Mouse (Mus musculus) liver, embryonic 11.5 days (tissue): Measurements from ENCODE around the gene Mapre3. TPM values are rescaled to one million over a fixed set of nuclear protein-coding genes. Genes with fewer than 3 reads are reported as not detected.

ENCODE experiments used
- ATAC-seq: fragments of 200-750 bp; cut with Nextera tagmentation; replicated peaks from 2 replicates; pipeline ENCODE4 v1.8.0; 2017; ENCODE audit warnings: moderate number of reproducible peaks, mild to moderate bottlenecking, moderate TSS enrichment, moderate library complexity; ENCODE audit not compliant: low FRiP score
- DNase-seq: peaks from one replicate; pipeline ENCODE4 v3.0.0-alpha.2; 2017; ENCODE audit warnings: low spot score
- H3K27ac ChIP-seq: fragments of 300-500 bp; sonication (generic); 2 replicates; pipeline ENCODE4 v1.5.1; 2014; ENCODE audit warnings: mild to moderate bottlenecking, low read depth, low read length, control low read depth
- H3K27me3 ChIP-seq: fragments of 300-500 bp; sonication (generic); replicated peaks from 2 replicates; pipeline ENCODE4 v1.6.1; 2014; ENCODE audit warnings: low read length, mixed read lengths; ENCODE audit not compliant: control insufficient read depth, insufficient read depth
- H3K36me3 ChIP-seq: fragments of 300-500 bp; sonication (generic); 2 replicates; pipeline ENCODE4 v1.6.1; 2014; ENCODE audit warnings: mild to moderate bottlenecking, low read length, moderate library complexity, mixed read lengths; ENCODE audit not compliant: control insufficient read depth, insufficient read depth
- H3K4me1 ChIP-seq: fragments of 300-500 bp; sonication (generic); replicated peaks from 2 replicates; pipeline ENCODE4 v1.6.1; 2014; ENCODE audit warnings: low read length, mixed read lengths; ENCODE audit not compliant: control insufficient read depth, insufficient read depth
- H3K4me2 ChIP-seq: fragments of 300-500 bp; sonication (generic); 2 replicates; pipeline ENCODE4 v1.6.1; 2014; ENCODE audit warnings: mild to moderate bottlenecking, control low read depth, moderate library complexity
- H3K4me3 ChIP-seq: fragments of 300-500 bp; sonication (generic); 2 replicates; pipeline ENCODE4 v1.5.1; 2014; ENCODE audit warnings: low read depth, low read length, control low read depth
- H3K9ac ChIP-seq: fragments of 300-500 bp; sonication (generic); 2 replicates; pipeline ENCODE4 v1.6.1; 2014; ENCODE audit warnings: low read depth, low read length, control low read depth
- H3K9me3 ChIP-seq: fragments of 300-500 bp; sonication (generic); 2 replicates; pipeline ENCODE4 v1.6.1; 2016; ENCODE audit warnings: low read length, inconsistent platforms, mixed read lengths; ENCODE audit not compliant: control insufficient read depth
- WGBS: fragments of 180-500 bp; shearing (Covaris S2); extraction: QIAGEN DNeasy Blood & Tissue Kit; methylation state at CpG from one replicate; pipeline ENCODE4 v1.1.7; 2014; 5-methylcytosine and 5-hydroxymethylcytosine counted together
- polyA plus RNA-seq: library from polyadenylated mRNA; unstranded; fragments of >200 nt; fragmentation: Nextera tagmentation; extraction: Ambion mirVana; gene quantifications from 2 replicates; pipeline ENCODE4 v1.2.1, GENCODE M21; 2014

The Mapre3 gene
- polyA plus RNA-seq, 1 experiment from 2014 or later = 7.9 TPM

DNA sequence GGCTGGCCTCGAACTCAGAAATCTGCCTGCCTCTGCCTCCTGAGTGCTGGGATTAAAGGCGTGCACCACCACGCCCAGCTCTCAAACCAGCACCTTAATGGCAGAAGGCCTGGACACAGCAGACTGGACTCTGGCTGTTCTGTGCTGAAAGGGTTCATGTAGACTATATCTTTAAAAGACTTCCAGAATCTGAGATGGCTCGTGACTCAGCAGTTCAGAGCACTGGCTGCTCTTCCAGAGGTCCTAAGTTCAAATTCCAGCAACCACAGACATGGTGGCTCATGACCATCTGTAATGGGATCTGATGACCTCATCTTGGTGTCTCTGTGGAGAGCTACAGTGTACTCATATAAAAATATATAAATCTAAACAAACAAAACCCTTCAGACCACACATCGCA, 87.4 kb downstream of the Mapre3 start:
- H3K4me1 ChIP-seq = peaks cover 6% of the 10 kb centered on the region
- no peak for DNase-seq
- H3K27me3 ChIP-seq = no peaks in the 10 kb centered on the region
- no peaks in the 10 kb centered on the region for H3K9me3 ChIP-seq
- no peak for ATAC-seq
- no peak overlapping the region for H3K4me3 ChIP-seq
- H3K9ac ChIP-seq = no peak overlapping the region
- no peak overlapping the region for H3K27ac ChIP-seq
- 86% methylated on average over 5 of the region's 5 CpGs for WGBS
- H3K4me2 ChIP-seq = no peak overlapping the region
- peaks cover 33% of the 10 kb centered on the region for H3K36me3 ChIP-seq

DNA sequence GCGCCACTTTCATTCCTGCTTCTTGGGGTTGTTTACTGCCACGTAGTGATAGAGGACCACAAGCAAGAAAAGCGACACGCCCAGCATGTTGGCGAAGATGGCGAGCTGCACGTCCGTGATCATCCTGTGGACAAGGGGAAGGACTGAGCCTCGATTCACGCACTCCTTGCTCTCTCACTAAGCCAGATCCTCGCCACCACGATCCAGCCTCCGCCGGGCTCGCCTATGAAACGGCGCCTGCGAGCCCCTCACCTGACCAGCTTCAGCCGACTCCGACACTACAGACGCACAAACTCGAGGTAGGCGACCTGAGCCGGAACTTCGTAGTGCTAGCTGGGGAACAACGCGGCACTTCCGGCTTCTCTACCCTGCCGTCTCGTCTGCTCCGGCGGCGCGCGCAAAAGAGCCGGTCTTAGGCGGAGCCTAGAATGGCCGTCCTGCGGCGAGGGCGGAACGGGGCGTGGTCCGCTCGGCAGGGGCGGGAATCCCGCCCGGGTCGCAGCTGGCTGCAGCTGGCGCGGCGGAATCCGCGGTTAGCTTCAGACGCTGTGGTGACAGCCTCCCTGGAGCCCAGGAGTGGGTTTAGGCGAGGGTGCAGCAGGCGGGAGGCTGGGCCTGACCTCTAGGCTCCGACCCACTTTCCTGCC, 93.1 kb downstream of the Mapre3 start, which contains the start of gene Ost4:
Gene Ost4 (minus strand): TSS at position 376 of the 647 bp plus-strand sequence.
- Histone ChIP-seq H3K36me3 (peaks cover 25% of the 10 kb centered on the region), H3K4me1 (peaks cover 39% of the 10 kb centered on the region), H3K27me3 (no peaks in the 10 kb centered on the region), H3K4me3 (peak within 1 kb of the TSS; percentile 75), H3K9ac (peak within 1 kb of the TSS; percentile 85), H3K4me2 (peak within 1 kb of the TSS; percentile 96), H3K27ac (peak within 1 kb of the TSS; percentile 87), H3K9me3 (no peaks in the 10 kb centered on the region)
- DNase-seq (peak; percentile 95), ATAC-seq (peak; percentile 97)
- WGBS = under 1% methylated on average over 58 of the region's 58 CpGs

DNA sequence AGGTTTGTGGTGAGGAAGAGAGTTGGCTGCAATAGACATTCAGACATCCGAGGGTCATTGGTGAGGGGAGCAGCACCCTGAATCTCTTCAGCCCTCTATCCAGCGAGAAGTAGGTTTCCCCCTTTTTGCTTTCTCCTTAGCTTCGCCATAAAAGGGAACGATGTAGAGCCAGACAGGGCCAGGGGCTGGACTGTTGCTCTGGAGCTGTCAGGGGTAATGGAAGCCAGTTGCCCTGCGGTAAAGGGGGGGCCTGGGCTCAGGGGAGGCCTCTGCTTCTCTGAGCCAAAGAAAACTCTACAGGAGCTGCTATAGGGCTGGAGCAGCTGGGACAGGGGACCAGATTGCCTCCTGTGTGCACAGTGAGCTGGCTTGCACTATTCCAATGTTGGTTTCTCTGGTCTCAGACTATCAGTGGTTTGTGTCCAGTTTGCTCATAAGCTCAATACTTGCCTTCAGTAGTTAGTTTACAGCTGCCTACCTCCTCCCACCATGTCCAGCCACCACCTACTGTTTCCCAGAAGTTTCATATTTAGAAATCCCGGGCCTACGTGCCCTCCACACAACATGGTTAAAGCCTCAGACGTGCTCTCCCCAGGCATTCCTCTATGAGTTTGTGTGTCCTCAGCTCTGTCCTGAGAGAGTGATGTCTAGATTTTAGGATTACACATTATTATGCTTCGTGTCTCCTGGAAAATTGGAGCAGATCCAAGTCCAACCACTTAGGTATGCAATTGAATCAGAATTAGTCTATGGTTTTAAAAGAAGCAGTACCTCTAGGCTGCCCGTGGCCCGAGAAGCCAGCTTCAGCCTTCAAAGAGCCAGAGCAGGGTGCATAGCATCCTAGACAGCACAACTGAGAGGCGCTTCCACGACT, 94.2 kb downstream of the Mapre3 start:
- Histone ChIP-seq H3K4me1 (peaks cover 50% of the 10 kb centered on the region), H3K4me2 (peak overlapping the region; percentile 96), H3K4me3 (peak overlapping the region; percentile 75), H3K36me3 (peaks cover 18% of the 10 kb centered on the region), H3K27ac (peak overlapping the region; percentile 87), H3K9ac (peak overlapping the region; percentile 85), H3K27me3 (no peaks in the 10 kb centered on the region), H3K9me3 (no peaks in the 10 kb centered on the region)
- ATAC-seq = no peak
- DNase-seq = no peak
- WGBS = 41% methylated on average over 13 of the region's 13 CpGs

DNA sequence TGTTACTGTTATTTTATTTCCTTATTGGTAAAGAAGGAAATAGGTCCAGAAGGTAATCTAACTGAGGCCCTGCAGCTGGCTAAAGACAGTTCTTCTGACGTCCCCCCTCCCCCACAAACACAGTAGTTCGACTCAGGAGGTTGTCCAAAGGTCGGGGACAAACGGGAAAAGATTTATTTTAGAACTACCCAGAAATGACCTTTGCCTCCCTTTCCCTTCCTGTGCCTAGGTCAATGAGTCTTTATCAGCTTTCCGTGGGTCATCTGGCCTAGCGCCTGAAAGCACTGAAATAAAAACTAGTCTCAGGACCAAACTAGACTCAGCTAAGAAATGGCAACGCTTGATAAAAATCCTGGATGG, 94.8 kb downstream of the Mapre3 start:
- 16% methylated on average over 7 of the region's 7 CpGs for WGBS
- no peak overlapping the region for H3K4me3 ChIP-seq
- no peaks in the 10 kb centered on the region for H3K27me3 ChIP-seq
- no peaks in the 10 kb centered on the region for H3K9me3 ChIP-seq
- no peak overlapping the region for H3K9ac ChIP-seq
- H3K27ac ChIP-seq = peak overlapping the region; percentile 87
- peaks cover 14% of the 10 kb centered on the region for H3K36me3 ChIP-seq
- H3K4me2 ChIP-seq = peak overlapping the region; percentile 96; the same call in 1 of the 2 replicates
- DNase-seq (no peak), ATAC-seq (no peak)
- peaks cover 56% of the 10 kb centered on the region for H3K4me1 ChIP-seq

DNA sequence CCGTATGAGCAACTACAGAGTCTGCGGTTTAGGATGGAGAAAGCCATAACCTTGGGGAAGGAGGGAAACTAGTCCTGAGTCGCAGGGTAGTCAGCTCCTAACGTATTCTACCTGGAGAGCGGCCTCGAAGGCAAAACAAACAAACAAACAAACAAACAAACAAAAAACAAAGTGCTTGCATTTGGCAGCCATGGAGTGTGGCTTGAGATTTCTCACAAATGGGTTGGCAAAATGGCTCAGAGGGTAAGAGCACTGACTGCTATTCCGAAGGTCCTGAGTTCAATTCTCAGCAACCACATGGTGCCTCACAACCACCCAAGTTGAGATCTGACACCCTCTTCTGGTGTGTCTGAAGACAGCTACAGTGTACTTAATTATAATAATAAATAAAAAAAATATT, 95.4 kb downstream of the Mapre3 start:
- Histone ChIP-seq H3K9me3 (no peaks in the 10 kb centered on the region), H3K9ac (no peak overlapping the region), H3K36me3 (peaks cover 8% of the 10 kb centered on the region; the same call in 1 of the 2 replicates), H3K4me1 (peaks cover 61% of the 10 kb centered on the region), H3K27ac (peak overlapping the region; percentile 87), H3K4me3 (no peak overlapping the region), H3K27me3 (no peaks in the 10 kb centered on the region), H3K4me2 (peak overlapping the region; percentile 3; the same call in 1 of the 2 replicates)
- DNase-seq (no peak), ATAC-seq (no peak)
- WGBS = 79% methylated on average over 7 of the region's 7 CpGs

DNA sequence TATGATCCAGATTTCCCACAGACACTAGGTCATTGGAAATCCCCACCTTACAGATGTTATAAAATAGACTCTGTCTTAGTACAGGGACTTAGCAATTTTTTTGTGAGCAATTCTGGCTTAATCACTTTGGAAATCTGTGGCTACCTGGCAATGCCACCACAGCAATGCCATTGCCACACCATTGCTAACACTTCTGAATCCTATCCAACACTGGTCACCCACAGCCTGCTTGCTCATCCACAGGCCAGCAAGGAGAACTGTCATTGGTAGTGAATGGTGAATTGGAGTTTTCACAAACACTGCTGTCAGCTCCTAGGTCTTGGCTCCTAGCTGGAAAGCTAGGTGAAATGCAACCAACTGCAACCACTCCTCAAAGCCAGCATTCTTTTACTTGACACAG, 96.0 kb downstream of the Mapre3 start:
- Histone ChIP-seq H3K9me3 (no peaks in the 10 kb centered on the region), H3K4me3 (no peak overlapping the region), H3K27me3 (no peaks in the 10 kb centered on the region), H3K4me2 (no peak overlapping the region), H3K36me3 (peaks cover 3% of the 10 kb centered on the region; the same call in 1 of the 2 replicates), H3K4me1 (peaks cover 68% of the 10 kb centered on the region), H3K27ac (no peak overlapping the region), H3K9ac (no peak overlapping the region)
- DNase-seq (no peak), ATAC-seq (no peak)

DNA sequence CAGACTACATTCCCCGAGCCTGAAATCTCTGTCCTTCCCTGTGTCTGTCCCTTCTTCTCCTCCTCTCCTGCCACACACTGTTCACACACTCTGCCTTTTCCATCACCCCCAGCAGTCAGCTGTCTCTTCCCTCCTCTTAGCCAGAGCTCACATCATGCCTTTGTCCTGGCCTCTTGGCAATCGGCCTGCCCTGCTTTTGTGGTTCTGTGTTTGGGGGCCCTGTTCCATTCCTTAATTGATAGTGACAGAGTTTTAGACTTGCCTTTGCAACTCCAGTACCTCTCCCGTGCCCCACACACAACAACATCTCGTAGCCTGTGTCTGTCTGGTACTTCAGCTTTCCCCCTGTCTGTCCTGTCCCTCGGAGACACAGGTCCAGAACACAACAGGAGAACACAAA, 97.7 kb downstream of the Mapre3 start:
- H3K4me3 ChIP-seq = no peak overlapping the region
- H3K36me3 ChIP-seq = peaks cover 2% of the 10 kb centered on the region; the same call in 1 of the 2 replicates
- WGBS = 59% methylated on average over 5 of the region's 5 CpGs
- DNase-seq = no peak
- peak overlapping the region; percentile 47 for H3K9ac ChIP-seq
- no peaks in the 10 kb centered on the region for H3K27me3 ChIP-seq
- ATAC-seq = no peak
- H3K27ac ChIP-seq = peak overlapping the region; percentile 84
- peaks cover 72% of the 10 kb centered on the region for H3K4me1 ChIP-seq
- peak overlapping the region; percentile 67 for H3K4me2 ChIP-seq
- H3K9me3 ChIP-seq = no peaks in the 10 kb centered on the region

DNA sequence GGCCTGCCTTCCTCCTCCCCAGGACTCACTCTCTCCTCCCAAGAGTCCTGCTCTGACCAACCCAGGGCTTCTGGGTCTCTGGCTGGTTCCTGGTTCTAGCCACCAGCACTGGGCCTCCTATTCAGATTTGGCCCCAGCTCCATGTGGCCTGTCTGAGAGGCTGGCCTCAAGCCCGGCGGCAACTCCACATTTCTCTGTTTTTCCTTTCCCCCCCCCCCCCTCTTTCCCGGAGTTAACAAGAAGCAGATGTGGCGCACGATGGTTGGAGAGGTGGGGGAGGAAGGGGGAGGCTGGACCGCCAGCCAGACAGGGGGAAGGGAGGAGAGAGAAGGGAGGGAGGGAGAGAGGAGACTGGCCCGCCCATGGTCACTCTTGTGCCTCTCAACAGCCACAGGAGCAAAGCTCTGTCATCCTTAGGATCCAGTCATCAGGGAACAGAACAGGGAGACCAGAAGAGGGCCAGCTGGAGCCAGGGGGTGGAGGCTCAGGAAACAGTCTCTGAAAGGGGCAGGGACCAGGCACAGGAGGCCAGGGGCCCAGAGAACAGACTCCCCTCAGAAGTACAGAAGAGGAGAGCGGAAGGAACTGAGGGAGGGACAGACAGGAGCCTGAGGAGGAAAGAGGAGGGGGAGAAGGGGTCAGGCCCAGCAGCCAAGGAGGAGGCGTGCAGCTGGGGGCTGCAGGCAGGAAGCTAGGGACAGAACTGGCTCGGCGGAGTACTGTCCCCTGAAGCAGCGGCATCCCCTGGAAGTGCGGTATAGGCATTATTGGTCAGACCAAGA, 98.8 kb downstream of the Mapre3 start, which contains the start of gene Emilin1:
Gene Emilin1 (plus strand): TSS at position 343 of the 782 bp plus-strand sequence.
- peak within 1 kb of the TSS; percentile 67 for H3K4me2 ChIP-seq
- ATAC-seq = peak; percentile 46
- DNase-seq = peak; percentile 74
- WGBS = 16% methylated on average over 13 of the region's 13 CpGs
- H3K9me3 ChIP-seq = no peaks in the 10 kb centered on the region
- H3K27me3 ChIP-seq = no peaks in the 10 kb centered on the region
- peaks cover 74% of the 10 kb centered on the region for H3K4me1 ChIP-seq
- H3K36me3 ChIP-seq = peaks cover 11% of the 10 kb centered on the region
- H3K27ac ChIP-seq = peak within 1 kb of the TSS; percentile 84
- peak within 1 kb of the TSS; percentile 73 for H3K9ac ChIP-seq
- H3K4me3 ChIP-seq = peak within 1 kb of the TSS; percentile 65
